Mouse (Mus musculus) CD4-positive, CD25-positive, alpha-beta regulatory T cell, adult 2 months (primary cell): ENCODE data around the gene Tmem200a.
"Not testable (repeated sequence)": the region's sequence is repeated elsewhere in the genome, so short reads cannot be mapped to it uniquely, and the experiment has no call there.

Experiments
- DNase-seq: peaks from one replicate; pipeline ENCODE4 v3.0.0-alpha.2; 2012; ENCODE audit warnings: low read depth, low spot score

The Tmem200a gene

GRCm38 (mm10) chr10:25982617-25983016 is 96.2 kb downstream of the Tmem200a start:
- no peak for DNase-seq

GRCm38 (mm10) chr10:25962863-25963262 is 116.0 kb downstream of the Tmem200a start:
- no peak for DNase-seq

- no peak for DNase-seq
Measured at GRCm38 (mm10) chr10:25961066-25961465, 117.8 kb downstream of the Tmem200a start.

GRCm38 (mm10) chr10:25958762-25959753 is 119.8 kb downstream of the Tmem200a start:
- no peak for DNase-seq

- DNase-seq, result no peak
Measured at GRCm38 (mm10) chr10:25954641-25955228, 124.1 kb downstream of the Tmem200a start.

- DNase-seq, result no peak
Measured at GRCm38 (mm10) chr10:25952838-25953237, 126.0 kb downstream of the Tmem200a start.

GRCm38 (mm10) chr10:25952150-25952549 is 126.7 kb downstream of the Tmem200a start:
- DNase-seq, result no peak

- no peak for DNase-seq
Measured at GRCm38 (mm10) chr10:25945866-25946265, 133.0 kb downstream of the Tmem200a start.

- no peak for DNase-seq
Measured at GRCm38 (mm10) chr10:25944641-25945040, 134.2 kb downstream of the Tmem200a start.

GRCm38 (mm10) chr10:25931796-25932195 is 147.1 kb downstream of the Tmem200a start:
- no peak for DNase-seq

GRCm38 (mm10) chr10:25929401-25930150 is 149.3 kb downstream of the Tmem200a start:
- DNase-seq, result no peak

- DNase-seq, result no peak
Measured at GRCm38 (mm10) chr10:25928861-25929368, 149.9 kb downstream of the Tmem200a start.

GRCm38 (mm10) chr10:25928448-25928786 is 150.4 kb downstream of the Tmem200a start:
- no peak for DNase-seq

- no peak for DNase-seq
Measured at GRCm38 (mm10) chr10:25927553-25928447, 151.1 kb downstream of the Tmem200a start.

- DNase-seq, result no peak
Measured at GRCm38 (mm10) chr10:25920640-25921278, 158.1 kb downstream of the Tmem200a start.

GRCm38 (mm10) chr10:25918103-25918502 is 160.7 kb downstream of the Tmem200a start:
- DNase-seq, result no peak

GRCm38 (mm10) chr10:25910270-25910669 is 168.6 kb downstream of the Tmem200a start:
- DNase-seq, result no peak

- no peak for DNase-seq
Measured at GRCm38 (mm10) chr10:25908027-25909012, 170.5 kb downstream of the Tmem200a start.

- not testable (repeated sequence) for DNase-seq
Measured at GRCm38 (mm10) chr10:25894126-25894525, 184.7 kb downstream of the Tmem200a start.
